Mouse (Mus musculus) liver, adult 2 months (tissue): ENCODE measurements around the gene Ccdc117.
"Not testable (repeated sequence)": the region's sequence is repeated elsewhere in the genome, so short reads cannot be mapped to it uniquely, and the experiment has no call there.

Experiments
- CTCF ChIP-seq: fragments of 200-500 bp; IDR thresholded peaks from 2 replicates; pipeline ENCODE4 v1.5.1; 2011; ENCODE audit warnings: low read depth, low read length, control low read depth
- POLR2A ChIP-seq: fragments of 200-500 bp; IDR thresholded peaks from 2 replicates; pipeline ENCODE4 v1.6.1; 2011; ENCODE audit warnings: low read length, control low read depth; ENCODE audit not compliant: insufficient read depth; ENCODE audit errors: extremely low read depth

- TF ChIP-seq POLR2A, CTCF: not testable (repeated sequence)
These were observed 2.7 kb upstream of the Ccdc117 start for GRCm38 (mm10) chr11:5544709-5545108.
